Mouse (Mus musculus): ENCODE results near the gene Rps5. TPM values are rescaled to one million over a fixed set of nuclear protein-coding genes. Genes with fewer than 3 reads are reported as not detected.

The Rps5 gene
- polyA plus RNA-seq, 1 experiment from 2014 or later: 716 TPM

- peaks cover 22% of the 10 kb centered on the region; the same call in 1 of the 2 replicates for H3K36me3 ChIP-seq (ENCODE audit: insufficient read depth, low read length)
- peak overlapping the region; percentile 72 for H3K4me3 ChIP-seq (ENCODE audit: low read depth, low read length)
- peaks cover 8% of the 10 kb centered on the region; the same call in 1 of the 2 replicates for H3K4me1 ChIP-seq (ENCODE audit: insufficient read depth, low read depth, low read length)
- TF ChIP-seq EP300 (IDR thresholded peaks at IDR 0.05) (no peak), CTCF (IDR thresholded peaks at IDR 0.05) (no peak)
- peak overlapping the region; percentile 37 for H3K9ac ChIP-seq (replicated peaks; ENCODE audit: low read depth)
- WGBS: 0% methylated on average over 3 of the region's 3 CpGs
- peak overlapping the region; percentile 60 for H3K4me2 ChIP-seq (replicated peaks; ENCODE audit: low read depth, low read length)
- H3K27ac ChIP-seq (ENCODE audit: low read length): peak overlapping the region; percentile 95
- ATAC-seq: 0 out of 2 replicates have a peak, but pooled peaks have one; percentile 9
- H3K9me3 ChIP-seq (ENCODE audit: low read length): no peaks in the 10 kb centered on the region
- H3K27me3 ChIP-seq (replicated peaks; ENCODE audit: insufficient read depth, low read length): no peaks in the 10 kb centered on the region
- peak; percentile 64 for DNase-seq (ENCODE audit: low spot score)
Observed at GRCm38 (mm10) chr7:12921318-12921704, 779 bp upstream of the Rps5 start.

DNA sequence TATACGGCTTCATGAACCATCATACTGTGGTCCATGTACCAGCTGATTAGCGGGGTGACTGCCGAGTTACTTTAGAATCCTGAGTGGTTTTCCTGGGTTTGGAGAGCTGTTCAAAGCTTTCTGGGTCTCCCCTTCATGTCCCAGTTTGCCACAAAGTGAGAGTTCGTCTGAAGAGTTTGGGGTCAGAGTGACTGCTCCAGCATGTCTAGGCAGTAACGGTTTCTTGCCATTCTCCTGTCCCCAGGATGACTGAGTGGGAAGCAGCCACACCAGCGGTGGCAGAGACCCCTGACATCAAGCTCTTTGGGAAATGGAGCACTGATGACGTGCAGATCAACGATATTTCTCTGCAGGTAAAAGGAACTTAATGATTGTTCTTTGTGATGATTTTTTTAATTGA is 639 bp downstream of the Rps5 start:
- no peaks in the 10 kb centered on the region for H3K27me3 ChIP-seq (replicated peaks; ENCODE audit: insufficient read depth, low read length)
- no peak for TF ChIP-seq EP300 (IDR thresholded peaks at IDR 0.05)
- no peak for TF ChIP-seq CTCF (IDR thresholded peaks at IDR 0.05)
- 2% methylated on average over 8 of the region's 8 CpGs for WGBS
- peak overlapping the region; percentile 63 for H3K4me2 ChIP-seq (replicated peaks; ENCODE audit: low read depth, low read length)
- H3K9me3 ChIP-seq (ENCODE audit: low read length): no peaks in the 10 kb centered on the region
- DNase-seq (ENCODE audit: low spot score) (no peak), ATAC-seq (no peak)
- peaks cover 8% of the 10 kb centered on the region; the same call in 1 of the 2 replicates for H3K4me1 ChIP-seq (ENCODE audit: insufficient read depth, low read depth, low read length)
- peaks cover 26% of the 10 kb centered on the region; the same call in 1 of the 2 replicates for H3K36me3 ChIP-seq (ENCODE audit: insufficient read depth, low read length)
- peak overlapping the region; percentile 72 for H3K4me3 ChIP-seq (ENCODE audit: low read depth, low read length)
- H3K27ac ChIP-seq (ENCODE audit: low read length): peak overlapping the region; percentile 16; the same call in 1 of the 2 replicates
- H3K9ac ChIP-seq (replicated peaks; ENCODE audit: low read depth): peak overlapping the region; percentile 88

- Histone ChIP-seq H3K36me3 (ENCODE audit: insufficient read depth, low read length) (peaks cover 26% of the 10 kb centered on the region; the same call in 1 of the 2 replicates), H3K27ac (ENCODE audit: low read length) (no peak overlapping the region), H3K9ac (replicated peaks; ENCODE audit: low read depth) (no peak overlapping the region), H3K4me2 (replicated peaks; ENCODE audit: low read depth, low read length) (no peak overlapping the region), H3K9me3 (ENCODE audit: low read length) (no peaks in the 10 kb centered on the region), H3K4me3 (ENCODE audit: low read depth, low read length) (no peak overlapping the region), H3K27me3 (replicated peaks; ENCODE audit: insufficient read depth, low read length) (no peaks in the 10 kb centered on the region), H3K4me1 (ENCODE audit: insufficient read depth, low read depth, low read length) (peaks cover 8% of the 10 kb centered on the region; the same call in 1 of the 2 replicates)
- DNase-seq (ENCODE audit: low spot score): no peak
- 72% methylated on average over 7 of the region's 7 CpGs for WGBS
- no peak for ATAC-seq
- TF ChIP-seq EP300 (IDR thresholded peaks at IDR 0.05) (no peak), CTCF (IDR thresholded peaks at IDR 0.05) (no peak)
Observed at GRCm38 (mm10) chr7:12926316-12926715, 4.2 kb downstream of the Rps5 start.

GRCm38 (mm10) chr7:12927191-12927680 is 5.1 kb downstream of the Rps5 start, which contains the start of gene Rnf225:
TSS of gene Rnf225 (plus strand) at chr7:12927416.
- peaks cover 26% of the 10 kb centered on the region; the same call in 1 of the 2 replicates for H3K36me3 ChIP-seq (ENCODE audit: insufficient read depth, low read length)
- H3K27ac ChIP-seq (ENCODE audit: low read length): no peak within 1 kb of the TSS
- H3K4me2 ChIP-seq (replicated peaks; ENCODE audit: low read depth, low read length): peak within 1 kb of the TSS; percentile 63
- peaks cover 8% of the 10 kb centered on the region; the same call in 1 of the 2 replicates for H3K4me1 ChIP-seq (ENCODE audit: insufficient read depth, low read depth, low read length)
- no peaks in the 10 kb centered on the region for H3K9me3 ChIP-seq (ENCODE audit: low read length)
- TF ChIP-seq CTCF (IDR thresholded peaks at IDR 0.05) (no peak), EP300 (IDR thresholded peaks at IDR 0.05) (0 out of 2 replicates have a peak, but pooled peaks have one; percentile 40)
- ATAC-seq (peak; percentile 72), DNase-seq (ENCODE audit: low spot score) (peak; percentile 59)
- WGBS: 26% methylated on average over 8 of the region's 8 CpGs
- H3K4me3 ChIP-seq (ENCODE audit: low read depth, low read length): peak within 1 kb of the TSS; percentile 28
- H3K27me3 ChIP-seq (replicated peaks; ENCODE audit: insufficient read depth, low read length): no peaks in the 10 kb centered on the region
- H3K9ac ChIP-seq (replicated peaks; ENCODE audit: low read depth): peak within 1 kb of the TSS; percentile 39

- peaks cover 4% of the 10 kb centered on the region; the same call in 1 of the 2 replicates for H3K4me1 ChIP-seq (ENCODE audit: insufficient read depth, low read depth, low read length)
- ATAC-seq (peak; percentile 67), DNase-seq (ENCODE audit: low spot score) (peak; percentile 28)
- no peak for TF ChIP-seq CTCF (IDR thresholded peaks at IDR 0.05)
- no peak for TF ChIP-seq EP300 (IDR thresholded peaks at IDR 0.05)
- H3K36me3 ChIP-seq (ENCODE audit: insufficient read depth, low read length): peaks cover 26% of the 10 kb centered on the region; the same call in 1 of the 2 replicates
- H3K9ac ChIP-seq (replicated peaks; ENCODE audit: low read depth): peak overlapping the region; percentile 39
- H3K27me3 ChIP-seq (replicated peaks; ENCODE audit: insufficient read depth, low read length): no peaks in the 10 kb centered on the region
- H3K27ac ChIP-seq (ENCODE audit: low read length): no peak overlapping the region
- peak overlapping the region; percentile 63 for H3K4me2 ChIP-seq (replicated peaks; ENCODE audit: low read depth, low read length)
- H3K9me3 ChIP-seq (ENCODE audit: low read length): no peaks in the 10 kb centered on the region
- 6% methylated on average over 59 of the region's 65 CpGs for WGBS
- peak overlapping the region; percentile 28 for H3K4me3 ChIP-seq (ENCODE audit: low read depth, low read length)
Observed at GRCm38 (mm10) chr7:12927693-12928589, 5.9 kb downstream of the Rps5 start.

- Histone ChIP-seq H3K9me3 (ENCODE audit: low read length) (no peaks in the 10 kb centered on the region), H3K27ac (ENCODE audit: low read length) (no peak overlapping the region), H3K36me3 (ENCODE audit: insufficient read depth, low read length) (no peaks in the 10 kb centered on the region), H3K4me1 (ENCODE audit: insufficient read depth, low read depth, low read length) (no peaks in the 10 kb centered on the region), H3K9ac (replicated peaks; ENCODE audit: low read depth) (no peak overlapping the region), H3K4me3 (ENCODE audit: low read depth, low read length) (no peak overlapping the region), H3K27me3 (replicated peaks; ENCODE audit: insufficient read depth, low read length) (no peaks in the 10 kb centered on the region), H3K4me2 (replicated peaks; ENCODE audit: low read depth, low read length) (no peak overlapping the region)
- TF ChIP-seq CTCF (IDR thresholded peaks at IDR 0.05) (no peak), EP300 (IDR thresholded peaks at IDR 0.05) (no peak)
- DNase-seq (ENCODE audit: low spot score) (no peak), ATAC-seq (no peak)
- WGBS: 70% methylated on average over 4 of the region's 4 CpGs
Observed at GRCm38 (mm10) chr7:12933615-12934140, 11.6 kb downstream of the Rps5 start.

Measured in lung, postnatal 0 days (tissue).